Mouse (Mus musculus) ES-E14 (cell line): ENCODE measurements around the gene Chsy1. TPM values are rescaled to one million over a fixed set of nuclear protein-coding genes. Genes with fewer than 3 reads are reported as not detected.

Source experiments
- DNase-seq: peaks from one replicate; pipeline ENCODE4 v3.0.0-alpha.2; 2013; ENCODE audit warnings: low read depth, low spot score
- H3K27ac ChIP-seq: 2 replicates; pipeline ENCODE4 v1.5.1; 2012; ENCODE audit warnings: low read depth, mild to moderate bottlenecking, low read length, moderate library complexity, mixed read lengths; ENCODE audit not compliant: poor library complexity, insufficient read depth, severe bottlenecking
- H3K36me3 ChIP-seq: 2 replicates; pipeline ENCODE4 v1.6.1; 2012; ENCODE audit warnings: mild to moderate bottlenecking, low read length, moderate library complexity, mixed read lengths; ENCODE audit not compliant: control insufficient read depth, poor library complexity, insufficient read depth, severe bottlenecking
- H3K4me1 ChIP-seq, 2 experiments: fragments of 150-350 bp in 1 of 2; sonication (generic) in 1 of 2; 2 replicates each; pipeline ENCODE4 v1.6.1; 2012; ENCODE audit warnings: low read length in 2 of 2, mild to moderate bottlenecking in 1 of 2, mixed read lengths in 1 of 2; ENCODE audit not compliant: control insufficient read depth in 2 of 2, insufficient read depth in 2 of 2, poor library complexity in 1 of 2
- H3K4me3 ChIP-seq, 2 experiments: fragments of 150-350 bp in 1 of 2; sonication (generic) in 1 of 2; 2 replicates each; pipeline ENCODE4 v1.5.1; 2012; ENCODE audit warnings: low read length in 2 of 2, low read depth in 1 of 2, mild to moderate bottlenecking in 1 of 2, mixed read lengths in 1 of 2; ENCODE audit not compliant: insufficient read depth in 1 of 2, poor library complexity in 1 of 2, severe bottlenecking in 1 of 2
- H3K9ac ChIP-seq: 2 replicates; pipeline ENCODE4 v1.6.1; 2012; ENCODE audit warnings: low read depth, mild to moderate bottlenecking, low read length, mixed read lengths; ENCODE audit not compliant: poor library complexity, insufficient read depth, severe bottlenecking
- H3K9me3 ChIP-seq: fragments of 150-350 bp; sonication (generic); 2 replicates; pipeline ENCODE4 v1.6.1; 2012; ENCODE audit warnings: low read depth, mild to moderate bottlenecking, low read length; ENCODE audit not compliant: control insufficient read depth, insufficient read depth
- CHD2 ChIP-seq: IDR thresholded peaks from 2 replicates; pipeline ENCODE4 v1.6.1; 2014; ENCODE audit warnings: mild to moderate bottlenecking, low read depth, low read length, inconsistent platforms
- HCFC1 ChIP-seq: IDR thresholded peaks from 2 replicates; pipeline ENCODE4 v1.6.1; 2012; ENCODE audit warnings: low read length, inconsistent platforms, borderline replicate concordance; ENCODE audit not compliant: insufficient read depth
- MAFK ChIP-seq: IDR thresholded peaks from 2 replicates; pipeline ENCODE4 v1.6.1; 2014; ENCODE audit warnings: mild to moderate bottlenecking, low read depth, low read length, inconsistent platforms; ENCODE audit not compliant: insufficient read depth
- ZC3H11A ChIP-seq: IDR thresholded peaks from 2 replicates; pipeline ENCODE4 v1.6.1; 2012; ENCODE audit warnings: low read depth, mild to moderate bottlenecking, inconsistent platforms, low read length, borderline replicate concordance
- ZNF384 ChIP-seq: IDR thresholded peaks from 2 replicates; pipeline ENCODE4 v1.6.1; 2012; ENCODE audit warnings: low read depth, low read length, inconsistent platforms
- in situ Hi-C, 2 experiments: fragments of 600-800 bp; cut with MboI; formaldehyde crosslinking; loops; one replicate each; pipeline ENCODE4 v1.15.1; 2025; ENCODE audit warnings: low sequenced_read_pairs in 2 of 2, inconsistent platforms in 1 of 2; ENCODE audit not compliant: unreplicated experiment in 2 of 2
- total RNA-seq: library from RNA; depleted of rRNA; stranded (reverse); fragments of 300-350 nt; gene quantifications from 2 replicates; pipeline ENCODE4 v1.2.3, GENCODE M21; 2012

Gene Chsy1
- total RNA-seq, 1 experiment: 30.8 TPM

GRCm38 (mm10) chr7:66196609-66197445, 87.5 kb downstream of the Chsy1 start:
- H3K36me3 ChIP-seq: no peaks in the 10 kb centered on the region
- H3K4me1 ChIP-seq: no peaks in the 10 kb centered on the region
- no peak for DNase-seq
- no peak overlapping the region for H3K9ac ChIP-seq
- no peak for TF ChIP-seq ZNF384
- TF ChIP-seq HCFC1: no peak
- no peak for TF ChIP-seq ZC3H11A
- TF ChIP-seq CHD2: no peak
- TF ChIP-seq MAFK: no peak
- no peak overlapping the region for H3K27ac ChIP-seq
- in situ Hi-C loops: no loop called here
- no peaks in the 10 kb centered on the region for H3K9me3 ChIP-seq
- H3K4me3 ChIP-seq: no peak overlapping the region

DNA sequence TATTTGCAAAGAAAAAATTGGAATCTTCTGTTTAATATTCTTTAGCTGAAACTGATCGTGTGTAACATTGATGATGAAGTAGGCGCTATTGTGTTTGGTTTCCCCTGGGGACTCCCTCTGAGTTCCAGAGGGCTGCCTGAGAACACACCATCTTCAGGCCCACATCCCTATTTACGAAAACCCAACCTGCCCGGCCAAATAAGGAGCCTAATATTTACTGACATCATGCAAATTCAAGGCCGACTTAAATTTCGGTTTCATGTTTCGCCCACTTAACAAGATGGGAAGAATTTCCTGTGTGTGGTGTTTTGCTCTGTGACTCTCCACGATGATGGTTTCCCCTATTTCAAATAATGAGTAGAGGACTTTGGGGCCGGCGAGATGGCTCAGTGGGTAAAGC, 89.1 kb downstream of the Chsy1 start:
- Histone ChIP-seq H3K4me3 (no peak overlapping the region), H3K9me3 (no peaks in the 10 kb centered on the region), H3K4me1 (no peaks in the 10 kb centered on the region), H3K27ac (no peak overlapping the region), H3K9ac (no peak overlapping the region), H3K36me3 (no peaks in the 10 kb centered on the region)
- no peak for DNase-seq
- in situ Hi-C loops: no loop called here
- TF ChIP-seq HCFC1: no peak
- TF ChIP-seq ZNF384: no peak
- TF ChIP-seq MAFK: no peak
- no peak for TF ChIP-seq ZC3H11A
- TF ChIP-seq CHD2: no peak

DNA sequence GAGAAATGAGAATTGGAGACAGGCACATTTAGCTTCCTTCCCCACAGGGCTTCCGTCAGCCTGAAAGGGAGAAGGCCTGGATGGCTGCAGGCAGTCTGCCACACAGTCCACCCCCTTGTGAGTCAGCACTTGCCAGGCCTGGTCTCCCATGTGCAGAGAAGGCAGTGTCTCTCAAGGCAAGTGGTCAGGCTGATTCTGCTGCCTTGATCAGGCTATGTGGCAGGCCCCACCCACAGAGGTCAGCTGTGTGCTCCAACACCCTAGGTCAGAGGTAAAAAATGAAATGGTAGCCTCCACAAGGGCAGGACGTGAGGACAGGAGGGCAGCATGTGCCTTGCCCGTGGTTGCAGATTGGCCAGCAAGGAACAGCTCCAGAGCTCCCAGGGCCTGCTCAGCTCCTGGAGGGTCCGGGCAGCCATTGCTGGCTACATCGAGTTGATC, 90.1 kb downstream of the Chsy1 start:
- no peak overlapping the region for H3K4me3 ChIP-seq
- no peak for DNase-seq
- in situ Hi-C loops: no loop called here

GRCm38 (mm10) chr7:66200383-66200782, 91.1 kb downstream of the Chsy1 start:
- Histone ChIP-seq H3K4me1 (no peaks in the 10 kb centered on the region), H3K36me3 (no peaks in the 10 kb centered on the region), H3K9me3 (no peaks in the 10 kb centered on the region), H3K4me3 (no peak overlapping the region), H3K9ac (no peak overlapping the region), H3K27ac (no peak overlapping the region)
- no peak for DNase-seq
- in situ Hi-C loops: no loop called here
- TF ChIP-seq ZNF384 (no peak), MAFK (no peak), CHD2 (no peak), ZC3H11A (no peak), HCFC1 (no peak)

More for the DNA sequence above, 90.1 kb downstream of the Chsy1 start:
- no peaks in the 10 kb centered on the region for H3K4me1 ChIP-seq
- no peak overlapping the region for H3K9ac ChIP-seq
- H3K9me3 ChIP-seq: no peaks in the 10 kb centered on the region
- TF ChIP-seq ZC3H11A: no peak
- no peak for TF ChIP-seq CHD2
- TF ChIP-seq MAFK: no peak
- no peak for TF ChIP-seq HCFC1
- no peak for TF ChIP-seq ZNF384
- H3K27ac ChIP-seq: no peak overlapping the region
- no peaks in the 10 kb centered on the region for H3K36me3 ChIP-seq
